Mouse (Mus musculus) midbrain, embryonic 16.5 days (tissue): ENCODE measurements around the gene Pnma1. TPM values are rescaled to one million over a fixed set of nuclear protein-coding genes. Genes with fewer than 3 reads are reported as not detected.

Source experiments
- ATAC-seq: fragments of 200-750 bp; cut with Nextera tagmentation; 2 replicates; pipeline ENCODE4 v1.8.0; 2017; ENCODE audit warnings: moderate TSS enrichment
- H3K27ac ChIP-seq: fragments of 300-500 bp; sonication (generic); 2 replicates; pipeline ENCODE4 v1.5.1; 2014; ENCODE audit warnings: mild to moderate bottlenecking, low read length, mixed read lengths
- H3K27me3 ChIP-seq: fragments of 300-500 bp; sonication (generic); 2 replicates; pipeline ENCODE4 v1.6.1; 2014; ENCODE audit warnings: low read depth, low read length, mixed read lengths; ENCODE audit not compliant: control insufficient read depth, insufficient read depth
- H3K36me3 ChIP-seq: fragments of 300-500 bp; sonication (generic); 2 replicates; pipeline ENCODE4 v1.6.1; 2014; ENCODE audit warnings: mild to moderate bottlenecking, low read length, moderate library complexity, mixed read lengths; ENCODE audit not compliant: control insufficient read depth, insufficient read depth
- H3K4me1 ChIP-seq: fragments of 300-500 bp; sonication (generic); 2 replicates; pipeline ENCODE4 v1.6.1; 2014; ENCODE audit warnings: mild to moderate bottlenecking, low read length, mixed read lengths; ENCODE audit not compliant: control insufficient read depth, insufficient read depth
- H3K4me2 ChIP-seq: fragments of 300-500 bp; sonication (generic); 2 replicates; pipeline ENCODE4 v1.6.1; 2014; ENCODE audit warnings: mild to moderate bottlenecking, low read length, mixed read lengths
- H3K4me3 ChIP-seq: fragments of 300-500 bp; sonication (generic); 2 replicates; pipeline ENCODE4 v1.5.1; 2014; ENCODE audit warnings: low read depth, mild to moderate bottlenecking, low read length, moderate library complexity, mixed read lengths
- H3K9ac ChIP-seq: fragments of 300-500 bp; sonication (generic); 2 replicates; pipeline ENCODE4 v1.6.1; 2014; ENCODE audit warnings: low read depth, low read length, mixed read lengths
- H3K9me3 ChIP-seq: fragments of 300-500 bp; sonication (generic); replicated peaks from 2 replicates; pipeline ENCODE4 v1.6.1; 2014; ENCODE audit warnings: mild to moderate bottlenecking, low read length, mixed read lengths; ENCODE audit not compliant: control insufficient read depth, poor library complexity, severe bottlenecking
- WGBS: fragments of 180-500 bp; shearing (Covaris S2); extraction: QIAGEN DNeasy Blood & Tissue Kit; methylation state at CpG from one replicate; pipeline ENCODE4 v1.1.7; 2014; 5-methylcytosine and 5-hydroxymethylcytosine counted together
- polyA plus RNA-seq: library from polyadenylated mRNA; unstranded; fragments of >200 nt; fragmentation: Nextera tagmentation; extraction: Ambion mirVana; gene quantifications from 2 replicates; pipeline ENCODE4 v1.2.1, GENCODE M21; 2015

Gene Pnma1
- polyA plus RNA-seq, 1 experiment from 2014 or later = 8.2 TPM

GRCm38 (mm10) chr12:84152352-84153190 is 4.3 kb upstream of the Pnma1 start:
- Histone ChIP-seq H3K4me2 (no peak overlapping the region), H3K9ac (no peak overlapping the region), H3K36me3 (0 out of 2 replicates have a peak, but pooled peaks cover 2% of the 10 kb centered on the region), H3K9me3 (no peaks in the 10 kb centered on the region), H3K4me3 (no peak overlapping the region), H3K27ac (no peak overlapping the region), H3K27me3 (no peaks in the 10 kb centered on the region), H3K4me1 (peaks cover 14% of the 10 kb centered on the region)
- 73% methylated on average over 32 of the region's 32 CpGs for WGBS
- no peak for ATAC-seq

GRCm38 (mm10) chr12:84151911-84152310 is 3.6 kb upstream of the Pnma1 start:
- ATAC-seq = no peak
- Histone ChIP-seq H3K4me1 (peaks cover 14% of the 10 kb centered on the region), H3K4me2 (no peak overlapping the region), H3K27me3 (no peaks in the 10 kb centered on the region), H3K27ac (no peak overlapping the region), H3K9ac (no peak overlapping the region), H3K36me3 (0 out of 2 replicates have a peak, but pooled peaks cover 2% of the 10 kb centered on the region), H3K9me3 (no peaks in the 10 kb centered on the region), H3K4me3 (no peak overlapping the region)
- 83% methylated on average over 10 of the region's 10 CpGs for WGBS

- WGBS = 65% methylated on average over 6 of the region's 6 CpGs
Measured at GRCm38 (mm10) chr12:84150976-84151375, 2.7 kb upstream of the Pnma1 start.

GRCm38 (mm10) chr12:84149971-84150370 is 1.7 kb upstream of the Pnma1 start:
- H3K9ac ChIP-seq = peak overlapping the region; percentile 39; the same call in 1 of the 2 replicates
- WGBS = 41% methylated on average over 15 of the region's 15 CpGs
- no peak for ATAC-seq
- no peak overlapping the region for H3K27ac ChIP-seq
- H3K27me3 ChIP-seq = no peaks in the 10 kb centered on the region
- H3K36me3 ChIP-seq = no peaks in the 10 kb centered on the region
- no peak overlapping the region for H3K4me3 ChIP-seq
- H3K4me2 ChIP-seq = peak overlapping the region; percentile 23; the same call in 1 of the 2 replicates
- H3K4me1 ChIP-seq = peaks cover 14% of the 10 kb centered on the region
- no peaks in the 10 kb centered on the region for H3K9me3 ChIP-seq

More at GRCm38 (mm10) chr12:84150976-84151375, 2.7 kb upstream of the Pnma1 start:
- no peak overlapping the region for H3K4me3 ChIP-seq
- H3K27ac ChIP-seq = no peak overlapping the region
- ATAC-seq = no peak
- H3K4me1 ChIP-seq = peaks cover 14% of the 10 kb centered on the region
- no peak overlapping the region for H3K4me2 ChIP-seq
- no peaks in the 10 kb centered on the region for H3K27me3 ChIP-seq
- no peaks in the 10 kb centered on the region for H3K9me3 ChIP-seq
- H3K9ac ChIP-seq = no peak overlapping the region
- 0 out of 2 replicates have a peak, but pooled peaks cover 2% of the 10 kb centered on the region for H3K36me3 ChIP-seq

- peak overlapping the region; percentile 74 for H3K4me2 ChIP-seq
- H3K9ac ChIP-seq = peak overlapping the region; percentile 79
- 3% methylated on average over 10 of the region's 10 CpGs for WGBS
- peaks cover 14% of the 10 kb centered on the region for H3K4me1 ChIP-seq
- no peaks in the 10 kb centered on the region for H3K9me3 ChIP-seq
- H3K36me3 ChIP-seq = no peaks in the 10 kb centered on the region; the same call in 1 of the 2 replicates
- no peaks in the 10 kb centered on the region for H3K27me3 ChIP-seq
- peak overlapping the region; percentile 87 for H3K27ac ChIP-seq
- peak overlapping the region; percentile 65 for H3K4me3 ChIP-seq
- ATAC-seq = no peak; the same call in 1 of the 2 replicates
Measured at GRCm38 (mm10) chr12:84148622-84149012, 328 bp upstream of the Pnma1 start.

- H3K4me1 ChIP-seq = no peaks in the 10 kb centered on the region
- ATAC-seq = no peak
- H3K36me3 ChIP-seq = no peaks in the 10 kb centered on the region; the same call in 1 of the 2 replicates
- WGBS = 64% methylated on average over 14 of the region's 14 CpGs
- H3K4me3 ChIP-seq = no peak overlapping the region
- H3K27ac ChIP-seq = no peak overlapping the region
- no peaks in the 10 kb centered on the region for H3K9me3 ChIP-seq
- no peak overlapping the region for H3K4me2 ChIP-seq
- H3K9ac ChIP-seq = no peak overlapping the region
- no peaks in the 10 kb centered on the region for H3K27me3 ChIP-seq
Measured at GRCm38 (mm10) chr12:84142281-84143050, 5.8 kb downstream of the Pnma1 start.

- H3K27me3 ChIP-seq = no peaks in the 10 kb centered on the region
- WGBS = 87% methylated on average over 4 of the region's 4 CpGs
Measured at GRCm38 (mm10) chr12:84141271-84141670, 7.0 kb downstream of the Pnma1 start.

GRCm38 (mm10) chr12:84140135-84140534 is 8.2 kb downstream of the Pnma1 start:
- Histone ChIP-seq H3K36me3 (peaks cover 6% of the 10 kb centered on the region; the same call in 1 of the 2 replicates), H3K4me3 (no peak overlapping the region), H3K4me2 (no peak overlapping the region), H3K9ac (no peak overlapping the region), H3K4me1 (no peaks in the 10 kb centered on the region), H3K27me3 (no peaks in the 10 kb centered on the region), H3K27ac (no peak overlapping the region), H3K9me3 (no peaks in the 10 kb centered on the region)
- ATAC-seq = no peak
- WGBS = 68% methylated on average over 4 of the region's 4 CpGs

More at GRCm38 (mm10) chr12:84141271-84141670, 7.0 kb downstream of the Pnma1 start:
- no peak overlapping the region for H3K4me3 ChIP-seq
- H3K4me2 ChIP-seq = no peak overlapping the region
- peaks cover under 1% of the 10 kb centered on the region; the same call in 1 of the 2 replicates for H3K36me3 ChIP-seq
- no peaks in the 10 kb centered on the region for H3K9me3 ChIP-seq
- no peak overlapping the region for H3K9ac ChIP-seq
- ATAC-seq = no peak
- H3K4me1 ChIP-seq = no peaks in the 10 kb centered on the region
- no peak overlapping the region for H3K27ac ChIP-seq
